Mouse (Mus musculus): ENCODE results near the gene Dip2c.

DNA sequence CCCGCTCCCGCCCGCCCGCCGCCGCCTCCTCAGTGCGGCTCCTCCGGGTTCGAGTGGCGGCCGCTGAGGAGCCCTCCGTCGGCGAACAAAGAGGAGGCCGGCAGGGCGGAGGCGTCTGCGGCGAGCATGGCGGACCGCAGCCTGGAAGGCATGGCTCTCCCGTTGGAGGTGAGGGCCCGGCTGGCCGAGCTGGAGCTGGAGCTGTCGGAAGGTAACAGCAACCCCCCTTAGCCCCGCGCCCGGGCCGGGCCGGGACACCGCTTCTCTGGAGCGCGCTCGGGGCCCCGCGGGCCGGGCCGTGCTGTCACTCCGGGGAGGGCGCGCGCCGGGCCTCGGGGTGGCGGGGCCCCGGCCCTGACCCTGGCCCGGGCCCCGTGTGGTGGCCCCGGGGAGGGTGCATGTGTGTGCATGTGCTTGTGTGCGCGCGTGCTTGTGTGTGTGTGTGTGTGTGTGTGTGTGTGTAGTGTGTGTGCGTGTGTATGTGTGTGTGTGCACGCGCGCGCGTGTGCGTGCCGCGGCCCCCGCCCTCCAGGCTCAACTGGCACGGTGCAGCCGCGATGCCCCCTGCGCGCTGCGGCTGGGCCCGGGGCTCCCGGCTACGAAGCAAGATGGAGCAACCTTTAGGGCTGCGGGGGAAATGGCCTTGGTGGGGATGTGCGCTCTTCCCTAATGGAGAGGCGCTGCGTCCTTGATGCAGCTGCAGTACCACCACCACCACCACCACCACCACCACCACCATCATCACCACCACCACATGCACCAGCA lies 710 bp downstream of the Dip2c start:
- TF ChIP-seq CTCF (IDR thresholded peaks at IDR 0.05; ENCODE audit: low read depth) (no peak), EP300 (optimal IDR thresholded peaks at IDR 0.05) (no peak)
